In genomic region chr4:54926456-54926855, GRCm38 (mm10) we compare ENCODE assay signal across 11 mouse cellular contexts. TPM values are rescaled to one million over a fixed set of nuclear protein-coding genes. Genes with fewer than 3 reads are reported as not detected.
DNase-seq lines count a peak whose midpoint lies in the region; TF ChIP-seq lines count a peak whose summit lies in the region.
"Not testable (repeated sequence)": the region's sequence is repeated elsewhere in the genome, so short reads cannot be mapped to it uniquely, and the experiment has no call there.
"Had no signal": no experiment of that assay in that cellular context is flagged by ENCODE, and none has a peak within 500 bp of the region (broad histone marks: within the 10 kb centered on the region; RNA-seq: fewer than 3 reads in every experiment).

No protein-coding gene starts in this region.

- H3K9me3 ChIP-seq in E14TG2a.4 (ENCODE audit: low read length); ES-Bruce4 (replicated peaks; ENCODE audit: control insufficient read depth, insufficient read depth, low read length, poor library complexity, severe bottlenecking); ES-E14 (ENCODE audit: control insufficient read depth, insufficient read depth, low read depth, low read length): not testable (repeated sequence)

- not testable (repeated sequence) for H3K9ac ChIP-seq in ES-Bruce4 (ENCODE audit: low read depth, poor library complexity, severe bottlenecking); ES-E14 (ENCODE audit: insufficient read depth, low read depth, low read length, poor library complexity, severe bottlenecking)

- DNase-seq in ES-CJ7 (ENCODE audit: low read depth, low spot score) (peak; percentile 91), R1 (ENCODE audit: low read depth, low spot score) (peak; percentile 95), ZHBTc4 (ENCODE audit: low read depth, low spot score) (peak; percentile 88)
- DNase-seq in ES-E14 (ENCODE audit: low read depth, low spot score) = not testable (repeated sequence)
- peak; percentile 55 for DNase-seq in heart, adult 11 months

- H3K36me3 ChIP-seq in E14TG2a.4 (ENCODE audit: insufficient read depth, low read length); ES-Bruce4 (ENCODE audit: control insufficient read depth, insufficient read depth, low read length, poor library complexity, severe bottlenecking); ES-E14 (ENCODE audit: control insufficient read depth, insufficient read depth, low read length, poor library complexity, severe bottlenecking): not testable (repeated sequence)

- 0 out of 2 replicates have a peak, but pooled peaks have one; percentile 29 for TF ChIP-seq EP300 in ES-Bruce4 (IDR thresholded peaks at IDR 0.05; ENCODE audit: insufficient read depth, low read depth, low read length)

- peak overlapping the region; percentile 41; the same call in 1 of the 2 replicates for H3K4me3 ChIP-seq in E14TG2a.4 (replicated peaks; ENCODE audit: low read length)
- not testable (repeated sequence) for H3K4me3 ChIP-seq in ES-Bruce4 (ENCODE audit: low read depth, low read length); ES-E14 (ENCODE audit: insufficient read depth in 1 of 2, low read depth in 1 of 2, low read length in 2 of 2, poor library complexity in 1 of 2, severe bottlenecking in 1 of 2)

- H3K4me1 ChIP-seq in E14TG2a.4 (replicated peaks; ENCODE audit: low read depth, low read length) = peaks cover 51% of the 10 kb centered on the region
- H3K4me1 ChIP-seq in ES-Bruce4 (ENCODE audit: control insufficient read depth, insufficient read depth, low read length); ES-E14 (ENCODE audit: control insufficient read depth in 2 of 2, insufficient read depth in 2 of 2, low read length in 2 of 2, poor library complexity in 1 of 2): not testable (repeated sequence)

- H3K27ac ChIP-seq in ES-Bruce4 (ENCODE audit: insufficient read depth, low read length) (peak overlapping the region; percentile 53), ES-E14 (ENCODE audit: insufficient read depth, low read depth, low read length, poor library complexity, severe bottlenecking) (peak overlapping the region; percentile 54; the same call in 1 of the 2 replicates)

- not testable (repeated sequence) for TF ChIP-seq POLR2A in ES-Bruce4 (IDR thresholded peaks at IDR 0.05; ENCODE audit: insufficient read depth, low read length)

- H3K27me3 ChIP-seq in E14TG2a.4 (ENCODE audit: insufficient read depth, low read length); ES-Bruce4 (ENCODE audit: control insufficient read depth, insufficient read depth, low read length, poor library complexity, severe bottlenecking): not testable (repeated sequence)

- in situ Hi-C loops in ES-E14 (cut with MboI; ENCODE audit: low sequenced_read_pairs in 2 of 2, unreplicated experiment in 2 of 2) = not testable (repeated sequence)

- TF ChIP-seq CTCF in E14TG2a.4 (conservative IDR thresholded peaks at IDR 0.05; ENCODE audit: low read length); ES-Bruce4 (IDR thresholded peaks at IDR 0.05; ENCODE audit: low read depth, low read length): not testable (repeated sequence)

RNA-seq across cellular contexts. Expression of gene Zfp462, which starts 18.4 kb away (rescaled TPM):
- 124 and 134 TPM in 2 replicates for polyA plus RNA-seq in ES-Bruce4 (2011; ENCODE audit: insufficient read depth, insufficient read length, low read depth, missing spikeins)
- total RNA-seq in ES-E14 (2012; rRNA removed) = 48.8 and 63.7 TPM in 2 replicates
- total RNA-seq: CH12.LX, MEL had no signal
- polyA plus RNA-seq: CD4-positive, CD25-positive, alpha-beta regulatory T cell, adult 4 months; G1E had no signal
